ENCODE assay signal across 21 mouse cellular contexts in genomic region chr14:31209133-31209557, GRCm38 (mm10). TPM values are rescaled to one million over a fixed set of nuclear protein-coding genes. Genes with fewer than 3 reads are reported as not detected.
DNase-seq lines count a peak whose midpoint lies in the region; ATAC-seq and TF ChIP-seq lines count a peak whose summit lies in the region.
"Had no signal": no experiment of that assay in that cellular context is flagged by ENCODE, and none has a peak within 500 bp of the region (broad histone marks: within the 10 kb centered on the region; RNA-seq: fewer than 3 reads in every experiment).

No protein-coding gene starts in this region.

- H3K27me3 ChIP-seq in cerebellum, adult 2 months (ENCODE audit: control insufficient read depth, insufficient read depth, low read length) = no peaks in the 10 kb centered on the region
- H3K27me3 ChIP-seq in liver, embryonic 15.5 days = 0 out of 2 replicates have a peak, but pooled peaks cover 3% of the 10 kb centered on the region
- H3K27me3 ChIP-seq in heart, embryonic 15.5 days = no peaks in the 10 kb centered on the region
- no peaks in the 10 kb centered on the region for H3K27me3 ChIP-seq in limb, embryonic 15.5 days
- H3K27me3 ChIP-seq: forebrain, embryonic 15.5 days; hindbrain, embryonic 15.5 days; midbrain, embryonic 12.5 days had no signal

- H3K27ac ChIP-seq in cerebellum, adult 2 months (ENCODE audit: insufficient read depth, low read length) = no peak overlapping the region
- peak overlapping the region; percentile 14; the same call in 1 of the 2 replicates for H3K27ac ChIP-seq in liver, embryonic 15.5 days (replicated peaks)
- H3K27ac ChIP-seq in heart, embryonic 15.5 days = peak overlapping the region; percentile 92
- H3K27ac ChIP-seq in limb, embryonic 15.5 days = peak overlapping the region; percentile 33; the same call in 1 of the 2 replicates
- H3K27ac ChIP-seq: forebrain, embryonic 15.5 days; hindbrain, embryonic 15.5 days; macrophage; midbrain, embryonic 12.5 days had no signal

- ATAC-seq in liver, embryonic 15.5 days (ENCODE audit: insufficient read depth) = no peak
- ATAC-seq in heart, embryonic 15.5 days (replicated peaks; ENCODE audit: insufficient number of reproducible peaks, insufficient read depth, low FRiP score, low read depth) = peak; percentile 71
- no peak for ATAC-seq in limb, embryonic 15.5 days (ENCODE audit: insufficient number of reproducible peaks, low FRiP score, low TSS enrichment, low read depth)
- ATAC-seq in megakaryocyte, adult 5-6 weeks (ENCODE audit: poor library complexity, severe bottlenecking) = no peak
- ATAC-seq: CD4-positive, CD25-positive, alpha-beta regulatory T cell, adult 4 months; forebrain, embryonic 15.5 days had no signal

- 0 out of 2 replicates have a peak overlapping the region, but pooled peaks have one; percentile 4 for H3K9ac ChIP-seq in liver, embryonic 15.5 days
- peak overlapping the region; percentile 69 for H3K9ac ChIP-seq in heart, embryonic 15.5 days
- H3K9ac ChIP-seq in limb, embryonic 15.5 days = no peak overlapping the region
- H3K9ac ChIP-seq: forebrain, embryonic 15.5 days; hindbrain, embryonic 15.5 days; midbrain, embryonic 12.5 days had no signal

- peaks cover 5% of the 10 kb centered on the region; the same call in 1 of the 2 replicates for H3K36me3 ChIP-seq in liver, embryonic 15.5 days (replicated peaks)
- H3K36me3 ChIP-seq in heart, embryonic 15.5 days = peaks cover 15% of the 10 kb centered on the region
- H3K36me3 ChIP-seq in limb, embryonic 15.5 days = peaks cover 4% of the 10 kb centered on the region

- TF ChIP-seq POLR2A in cerebellum, adult 2 months (IDR thresholded peaks at IDR 0.05; ENCODE audit: borderline replicate concordance, insufficient read depth, low read length) = no peak

- H3K4me3 ChIP-seq in cerebellum, adult 2 months (replicated peaks; ENCODE audit: insufficient read depth, low read depth, low read length) = no peak overlapping the region
- 0 out of 2 replicates have a peak overlapping the region, but pooled peaks have one; percentile 2 for H3K4me3 ChIP-seq in liver, embryonic 15.5 days (replicated peaks)
- H3K4me3 ChIP-seq in heart, embryonic 15.5 days = peak overlapping the region; percentile 86
- no peak overlapping the region for H3K4me3 ChIP-seq in limb, embryonic 15.5 days
- H3K4me3 ChIP-seq: forebrain, embryonic 15.5 days; hindbrain, embryonic 15.5 days; midbrain, embryonic 12.5 days had no signal

- WGBS in cerebellum, adult 2 months = 91% methylated on average over 4 of the region's 4 CpGs
- WGBS in liver, embryonic 15.5 days (ENCODE audit: insufficient replicate concordance) = 49% methylated on average over 4 of the region's 4 CpGs
- WGBS in heart, embryonic 15.5 days = 34% methylated on average over 4 of the region's 4 CpGs
- 69% methylated on average over 4 of the region's 4 CpGs for WGBS in limb, embryonic 15.5 days

- no peaks in the 10 kb centered on the region for H3K9me3 ChIP-seq in liver, embryonic 15.5 days (replicated peaks)
- H3K9me3 ChIP-seq in heart, embryonic 15.5 days (replicated peaks) = no peaks in the 10 kb centered on the region
- no peaks in the 10 kb centered on the region for H3K9me3 ChIP-seq in limb, embryonic 15.5 days
- H3K9me3 ChIP-seq: forebrain, embryonic 15.5 days; G1E; hindbrain, embryonic 15.5 days; midbrain, embryonic 12.5 days had no signal

- peak overlapping the region; percentile 91 for H3K4me2 ChIP-seq in liver, embryonic 15.5 days
- H3K4me2 ChIP-seq in heart, embryonic 15.5 days = peak overlapping the region; percentile 84
- no peak overlapping the region for H3K4me2 ChIP-seq in limb, embryonic 15.5 days
- H3K4me2 ChIP-seq: forebrain, embryonic 15.5 days; hindbrain, embryonic 15.5 days; midbrain, embryonic 12.5 days had no signal

- DNase-seq in cerebellum, adult 9-10 months = peak; percentile 39
- no peak for DNase-seq in cerebellum, adult 2 months
- DNase-seq in liver = no peak
- no peak for DNase-seq in layer of hippocampus, postnatal 25 days (ENCODE audit: extremely low spot score in 1 of 2, low spot score in 1 of 2)
- DNase-seq: cerebellum, postnatal 36 days; kidney, adult 18-20 months; kidney, postnatal 36 days; lung, adult 18-20 months; retina, postnatal 1 day; thymus, adult 18-20 months had no signal

- no peaks in the 10 kb centered on the region; the same call in 1 of the 2 replicates for H3K4me1 ChIP-seq in cerebellum, adult 2 months (ENCODE audit: control insufficient read depth, insufficient read depth, low read length)
- H3K4me1 ChIP-seq in liver, embryonic 15.5 days (replicated peaks) = peaks cover 62% of the 10 kb centered on the region
- peaks cover 52% of the 10 kb centered on the region for H3K4me1 ChIP-seq in heart, embryonic 15.5 days (replicated peaks)
- H3K4me1 ChIP-seq in limb, embryonic 15.5 days = peaks cover 30% of the 10 kb centered on the region

- TF ChIP-seq CTCF in cerebellum, adult 2 months (IDR thresholded peaks at IDR 0.05; ENCODE audit: borderline replicate concordance, insufficient read depth, low read depth, low read length) = no peak

RNA-seq across cellular contexts. Expression of gene Tnnc1, which starts 1.0 kb away (rescaled TPM):
- polyA plus RNA-seq in cerebellum, adult 2 months (2012; rRNA removed) = 6.1 and 7.6 TPM in 2 replicates
- 66.4 and 66.7 TPM in 2 replicates for polyA plus RNA-seq in liver, embryonic 15.5 days (2015; fragmentation: Nextera tagmentation; extraction: Ambion mirVana)
- polyA plus RNA-seq in heart, embryonic 15.5 days (2015; fragmentation: Nextera tagmentation; extraction: Ambion mirVana) = 3,799 and 4,649 TPM in 2 replicates
- polyA plus RNA-seq in limb, embryonic 15.5 days (2015; fragmentation: Nextera tagmentation; extraction: Ambion mirVana) = 276 and 549 TPM in 2 replicates
- total RNA-seq in layer of hippocampus, postnatal 25 days (2021) = 1 to 10 TPM; 2.2 to 3.1 TPM
- total RNA-seq in megakaryocyte, adult 5-6 weeks (2015) = 0.71 TPM in 1 of 2 replicates, not detected in the other
- not detected in 2 replicates for total RNA-seq in megakaryocyte, adult 5-6 weeks (2017)
- total RNA-seq: neutrophil, adult 5-6 weeks had no signal
- polyA plus RNA-seq: CD4-positive, CD25-positive, alpha-beta regulatory T cell, adult 4 months had no signal

RNA-seq across cellular contexts. Expression of gene Nisch, which starts 7.6 kb away (rescaled TPM):
- polyA plus RNA-seq in cerebellum, adult 2 months (2012; rRNA removed) = 292 and 304 TPM in 2 replicates
- polyA plus RNA-seq in liver, embryonic 15.5 days (2015; fragmentation: Nextera tagmentation; extraction: Ambion mirVana) = 92.3 and 115 TPM in 2 replicates
- polyA plus RNA-seq in heart, embryonic 15.5 days (2015; fragmentation: Nextera tagmentation; extraction: Ambion mirVana) = 287 and 381 TPM in 2 replicates
- 336 and 363 TPM in 2 replicates for polyA plus RNA-seq in limb, embryonic 15.5 days (2015; fragmentation: Nextera tagmentation; extraction: Ambion mirVana)
- total RNA-seq in layer of hippocampus, postnatal 25 days (2021) = 100 to 1,000 TPM; 431 to 467 TPM
- total RNA-seq in megakaryocyte, adult 5-6 weeks (2015) = 74.8 and 95.0 TPM in 2 replicates
- 65.6 and 79.0 TPM in 2 replicates for total RNA-seq in megakaryocyte, adult 5-6 weeks (2017)

RNA-seq across cellular contexts. Expression of gene Sema3g, which starts 8.5 kb away (rescaled TPM):
- polyA plus RNA-seq in cerebellum, adult 2 months (2012; rRNA removed) = 3.0 and 3.2 TPM in 2 replicates
- 0.03 and 0.08 TPM in 2 replicates for polyA plus RNA-seq in liver, embryonic 15.5 days (2015; fragmentation: Nextera tagmentation; extraction: Ambion mirVana)
- polyA plus RNA-seq in heart, embryonic 15.5 days (2015; fragmentation: Nextera tagmentation; extraction: Ambion mirVana) = 0.60 and 0.83 TPM in 2 replicates
- 1.2 and 1.5 TPM in 2 replicates for polyA plus RNA-seq in limb, embryonic 15.5 days (2015; fragmentation: Nextera tagmentation; extraction: Ambion mirVana)
- 1 to 10 TPM; 4.4 to 5.0 TPM for total RNA-seq in layer of hippocampus, postnatal 25 days (2021)
- not detected in 2 replicates for total RNA-seq in megakaryocyte, adult 5-6 weeks (2015)
- total RNA-seq in megakaryocyte, adult 5-6 weeks (2017) = not detected in 2 replicates
- polyA plus RNA-seq: CD4-positive, CD25-positive, alpha-beta regulatory T cell, adult 4 months; G1E; macrophage had no signal

RNA-seq across cellular contexts. Expression of gene Stab1, which starts 40.7 kb away (rescaled TPM):
- polyA plus RNA-seq in cerebellum, adult 2 months (2012; rRNA removed) = 8.6 and 9.6 TPM in 2 replicates
- polyA plus RNA-seq in liver, embryonic 15.5 days (2015; fragmentation: Nextera tagmentation; extraction: Ambion mirVana) = 22.0 and 27.4 TPM in 2 replicates
- 43.7 and 46.8 TPM in 2 replicates for polyA plus RNA-seq in heart, embryonic 15.5 days (2015; fragmentation: Nextera tagmentation; extraction: Ambion mirVana)
- polyA plus RNA-seq in limb, embryonic 15.5 days (2015; fragmentation: Nextera tagmentation; extraction: Ambion mirVana) = 42.5 and 44.4 TPM in 2 replicates
- 10 to 100 TPM; 13.9 to 17.5 TPM for total RNA-seq in layer of hippocampus, postnatal 25 days (2021)
- total RNA-seq in megakaryocyte, adult 5-6 weeks (2015) = 0.27 TPM in 1 of 2 replicates, not detected in the other
- total RNA-seq in megakaryocyte, adult 5-6 weeks (2017) = 0.40 and 1.0 TPM in 2 replicates
- polyA plus RNA-seq: G1E had no signal

RNA-seq across cellular contexts. Expression of gene Phf7, which starts 42.0 kb away (rescaled TPM):
- 6.5 and 7.8 TPM in 2 replicates for polyA plus RNA-seq in cerebellum, adult 2 months (2012; rRNA removed)
- 5.6 and 6.3 TPM in 2 replicates for polyA plus RNA-seq in liver, embryonic 15.5 days (2015; fragmentation: Nextera tagmentation; extraction: Ambion mirVana)
- 7.9 and 8.3 TPM in 2 replicates for polyA plus RNA-seq in heart, embryonic 15.5 days (2015; fragmentation: Nextera tagmentation; extraction: Ambion mirVana)
- 9.5 and 12.5 TPM in 2 replicates for polyA plus RNA-seq in limb, embryonic 15.5 days (2015; fragmentation: Nextera tagmentation; extraction: Ambion mirVana)
- 1 to 10 TPM; 3.6 to 4.1 TPM for total RNA-seq in layer of hippocampus, postnatal 25 days (2021)
- 12.5 and 14.3 TPM in 2 replicates for total RNA-seq in megakaryocyte, adult 5-6 weeks (2015)
- 9.8 and 13.4 TPM in 2 replicates for total RNA-seq in megakaryocyte, adult 5-6 weeks (2017)

Comparison
In these comparisons a context has a peak if more than half of its experiments do, and no peak if none do; other contexts are left out.
1. H3K4me3 ChIP-seq: peak in liver, embryonic 15.5 days (single experiment) and heart, embryonic 15.5 days (single experiment); none in cerebellum, adult 2 months (single experiment) and limb, embryonic 15.5 days (single experiment).